Mouse (Mus musculus) testis, adult 2 months (tissue): ENCODE data around the gene Gm8994. TPM values are rescaled to one million over a fixed set of nuclear protein-coding genes. Genes with fewer than 3 reads are reported as not detected.
"Not testable (repeated sequence)": the region's sequence is repeated elsewhere in the genome, so short reads cannot be mapped to it uniquely, and the experiment has no call there.

Experiments
- H3K27ac ChIP-seq: fragments of 200-500 bp; 2 replicates; pipeline ENCODE4 v1.5.1; 2012; ENCODE audit warnings: low read depth, low read length; ENCODE audit not compliant: control insufficient read depth, insufficient read depth
- H3K27me3 ChIP-seq: fragments of 200-500 bp; 2 replicates; pipeline ENCODE4 v1.6.1; 2012; ENCODE audit warnings: mild to moderate bottlenecking, low read length, moderate library complexity; ENCODE audit not compliant: control insufficient read depth, insufficient read depth
- H3K36me3 ChIP-seq: fragments of 200-500 bp; 2 replicates; pipeline ENCODE4 v1.6.1; 2012; ENCODE audit warnings: mild to moderate bottlenecking, low read length; ENCODE audit not compliant: control insufficient read depth, insufficient read depth
- H3K4me1 ChIP-seq: fragments of 200-500 bp; 2 replicates; pipeline ENCODE4 v1.6.1; 2012; ENCODE audit warnings: low read length; ENCODE audit not compliant: control insufficient read depth, insufficient read depth
- H3K4me3 ChIP-seq: fragments of 200-500 bp; 2 replicates; pipeline ENCODE4 v1.5.1; 2012; ENCODE audit warnings: low read depth, mild to moderate bottlenecking, low read length, moderate library complexity, mixed read lengths; ENCODE audit not compliant: control insufficient read depth
- CTCF ChIP-seq: fragments of 200-500 bp; IDR thresholded peaks from 2 replicates; pipeline ENCODE4 v1.5.1; 2012; ENCODE audit warnings: low read depth, mild to moderate bottlenecking, inconsistent platforms, low read length, moderate library complexity; ENCODE audit not compliant: control insufficient read depth, insufficient read depth, insufficient replicate concordance
- POLR2A ChIP-seq: fragments of 200-500 bp; IDR thresholded peaks from 2 replicates; pipeline ENCODE4 v1.6.1; 2012; ENCODE audit warnings: low read depth, mild to moderate bottlenecking, inconsistent platforms, low read length, moderate library complexity; ENCODE audit not compliant: control insufficient read depth
- polyA plus RNA-seq: library from polyadenylated mRNA; depleted of rRNA; stranded (reverse); fragments of >200 nt; gene quantifications from 2 replicates; pipeline ENCODE4 v1.2.3, GENCODE M21; 2012

The Gm8994 gene
- polyA plus RNA-seq, 1 experiment, result not detected

DNA sequence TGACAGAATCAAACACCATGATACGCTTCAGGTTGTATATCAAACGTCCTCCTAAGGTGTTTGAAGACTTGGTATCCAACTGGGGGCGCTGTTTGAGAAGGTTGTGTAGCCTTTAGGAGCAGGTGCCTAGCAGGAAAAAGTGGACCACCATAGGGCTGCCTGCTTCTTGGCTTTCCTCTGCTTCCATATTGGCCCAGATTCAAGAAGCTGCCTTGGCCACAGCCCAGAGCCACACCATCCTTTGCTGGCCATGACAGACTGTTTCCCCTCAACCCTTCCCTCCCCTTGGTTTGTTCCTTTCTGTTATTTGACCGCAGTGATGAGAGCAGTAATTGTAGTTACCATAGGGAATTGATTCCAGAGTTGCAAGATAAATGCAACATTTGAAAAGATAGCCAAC is 31.5 kb upstream of the Gm8994 start:
- no peak overlapping the region for H3K27ac ChIP-seq
- no peaks in the 10 kb centered on the region for H3K4me1 ChIP-seq
- H3K27me3 ChIP-seq, result no peaks in the 10 kb centered on the region
- no peak overlapping the region for H3K4me3 ChIP-seq
- TF ChIP-seq POLR2A, result no peak
- no peak for TF ChIP-seq CTCF
- H3K36me3 ChIP-seq, result no peaks in the 10 kb centered on the region

DNA sequence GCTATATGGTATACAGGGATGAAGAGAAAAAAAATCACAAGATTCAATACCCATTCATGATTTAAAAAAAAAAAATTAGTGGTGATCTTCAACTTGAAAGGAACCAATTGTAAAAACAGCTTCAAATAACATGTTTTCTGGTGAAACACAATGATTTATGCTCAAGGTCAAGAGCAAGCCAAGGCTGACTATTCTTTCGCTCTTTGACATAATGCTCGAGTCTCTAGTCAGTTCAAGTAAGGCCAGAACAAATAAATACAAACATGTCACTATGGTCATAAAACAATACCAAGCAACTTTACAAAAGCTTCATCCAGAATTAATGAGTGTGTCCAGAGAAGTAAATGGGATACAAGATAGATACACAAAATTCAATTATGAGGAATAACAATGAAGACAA is 31.1 kb upstream of the Gm8994 start:
- Histone ChIP-seq H3K27me3 (no peaks in the 10 kb centered on the region), H3K4me3 (no peak overlapping the region), H3K27ac (no peak overlapping the region), H3K4me1 (no peaks in the 10 kb centered on the region), H3K36me3 (no peaks in the 10 kb centered on the region)
- no peak for TF ChIP-seq POLR2A
- no peak for TF ChIP-seq CTCF

DNA sequence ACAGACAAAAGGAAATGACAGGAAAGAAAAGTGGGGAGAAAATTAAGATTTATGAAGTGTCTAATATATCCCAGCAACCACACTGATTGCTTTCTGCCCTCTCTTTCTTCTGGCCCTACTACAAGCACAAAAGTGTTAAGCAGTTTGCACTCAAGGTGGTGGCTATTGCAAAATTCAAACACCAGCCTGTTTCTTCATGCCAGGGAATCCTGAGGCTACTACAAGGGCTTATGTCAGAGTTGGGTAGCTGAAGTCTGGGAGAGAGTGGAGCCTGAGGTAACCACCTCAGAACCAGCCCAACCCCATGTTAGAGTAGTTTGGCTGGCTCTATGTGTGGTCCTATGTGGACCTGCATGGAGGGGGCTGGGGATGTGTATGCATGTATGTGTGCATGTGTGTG is 23.8 kb upstream of the Gm8994 start:
- Histone ChIP-seq H3K27me3 (no peaks in the 10 kb centered on the region), H3K4me1 (no peaks in the 10 kb centered on the region)

DNA sequence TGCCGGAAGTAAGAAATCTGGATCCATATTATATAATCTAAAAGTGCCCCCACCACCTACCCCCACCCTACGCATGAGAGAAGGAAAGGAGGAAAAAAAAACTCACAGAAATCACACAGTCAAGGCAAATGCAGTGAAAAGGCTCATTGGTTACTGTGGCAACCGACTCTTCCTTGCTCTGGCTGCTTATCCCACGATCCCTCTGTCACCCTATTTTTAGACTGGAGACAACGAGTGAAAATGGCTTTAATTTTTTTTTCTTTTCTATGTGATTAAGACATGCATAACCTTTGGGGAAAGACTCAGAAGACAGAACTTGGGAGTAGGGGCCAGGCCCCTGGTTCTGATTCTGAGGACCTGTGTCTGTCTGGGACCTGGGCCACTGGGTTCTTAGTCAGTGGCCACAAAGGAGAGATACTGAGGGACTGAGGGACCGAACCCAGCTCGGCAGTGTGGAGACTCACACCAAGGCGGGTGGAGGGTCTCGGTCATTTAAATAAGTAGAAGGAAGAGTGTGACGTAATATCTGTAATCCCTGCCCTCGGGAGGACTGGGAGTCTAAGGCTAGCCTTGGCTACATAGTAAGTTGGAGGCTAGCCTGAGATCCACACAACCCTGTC is 22.9 kb upstream of the Gm8994 start:
- TF ChIP-seq CTCF (no peak), POLR2A (no peak)
- Histone ChIP-seq H3K36me3 (no peaks in the 10 kb centered on the region), H3K27me3 (no peaks in the 10 kb centered on the region), H3K27ac (no peak overlapping the region), H3K4me1 (no peaks in the 10 kb centered on the region), H3K4me3 (no peak overlapping the region)

More for the DNA sequence above, 23.8 kb upstream of the Gm8994 start:
- Histone ChIP-seq H3K4me3 (no peak overlapping the region), H3K27ac (no peak overlapping the region), H3K36me3 (no peaks in the 10 kb centered on the region)
- no peak for TF ChIP-seq POLR2A
- TF ChIP-seq CTCF, result no peak

DNA sequence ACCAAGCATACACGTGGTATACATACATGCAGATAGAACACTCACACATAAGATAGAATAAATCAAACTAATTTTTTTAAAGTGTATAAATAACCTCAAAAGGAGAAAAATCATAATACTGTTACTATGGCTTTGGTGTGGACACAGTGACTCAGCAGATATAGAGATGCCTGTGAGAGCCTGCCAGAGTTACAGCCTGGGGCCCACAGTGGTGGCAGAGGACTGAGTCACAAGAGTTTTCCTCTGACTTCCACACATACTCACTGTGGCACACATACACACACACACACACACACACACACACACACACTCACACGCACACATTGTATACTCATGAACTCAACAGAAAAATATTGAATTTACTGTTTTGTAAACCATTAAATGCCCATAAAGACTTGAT is 17.9 kb upstream of the Gm8994 start:
- H3K27ac ChIP-seq, result no peak overlapping the region
- TF ChIP-seq CTCF (no peak), POLR2A (no peak)
- no peaks in the 10 kb centered on the region for H3K4me1 ChIP-seq
- H3K27me3 ChIP-seq, result no peaks in the 10 kb centered on the region
- no peaks in the 10 kb centered on the region for H3K36me3 ChIP-seq
- no peak overlapping the region for H3K4me3 ChIP-seq

DNA sequence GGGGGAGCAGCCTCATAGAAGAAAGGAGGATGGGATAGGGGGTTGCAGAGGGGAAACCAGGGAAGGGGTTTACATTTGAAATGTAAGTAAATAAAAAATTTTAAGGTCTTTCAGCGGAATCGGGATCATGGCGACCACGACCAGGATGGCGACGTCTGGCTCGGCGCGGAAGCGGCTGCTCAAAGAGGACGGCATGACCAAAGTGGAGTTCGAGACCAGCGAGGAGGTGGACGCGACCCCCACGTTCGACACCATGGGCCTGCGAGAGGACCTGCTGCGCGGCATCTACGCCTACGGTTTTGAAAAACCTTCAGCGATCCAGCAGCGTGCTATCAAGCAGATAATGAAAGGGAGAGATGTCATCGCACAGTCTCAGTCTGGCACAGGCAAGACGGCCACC is 1.1 kb downstream of the Gm8994 start:
- not testable (repeated sequence) for H3K4me1 ChIP-seq, H3K27ac ChIP-seq, H3K36me3 ChIP-seq, H3K27me3 ChIP-seq
- peak overlapping the region; percentile 29 for H3K4me3 ChIP-seq

DNA sequence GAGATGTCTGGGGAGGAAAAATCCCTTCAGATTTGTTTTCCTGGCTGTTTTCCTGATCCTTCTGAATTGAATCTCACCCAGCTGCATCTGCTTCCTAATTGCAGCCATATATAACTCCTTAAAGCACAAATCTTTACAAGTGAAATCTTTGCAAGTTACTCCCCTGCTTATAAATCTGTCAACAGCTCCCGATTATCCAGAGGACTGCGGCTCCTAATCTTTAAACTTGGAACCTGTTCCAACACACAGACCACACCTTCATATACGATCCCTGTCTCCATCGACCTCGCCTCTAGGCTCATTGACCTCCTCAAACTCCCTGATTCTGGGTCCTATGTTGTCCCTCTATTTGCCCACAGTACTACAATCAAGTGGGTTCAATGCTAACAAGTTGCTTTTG is 13.3 kb downstream of the Gm8994 start:
- TF ChIP-seq POLR2A, result no peak
- no peak for TF ChIP-seq CTCF
- no peak overlapping the region for H3K27ac ChIP-seq
- H3K4me1 ChIP-seq, result no peaks in the 10 kb centered on the region
- no peak overlapping the region for H3K4me3 ChIP-seq
- no peaks in the 10 kb centered on the region for H3K36me3 ChIP-seq
- no peaks in the 10 kb centered on the region for H3K27me3 ChIP-seq

DNA sequence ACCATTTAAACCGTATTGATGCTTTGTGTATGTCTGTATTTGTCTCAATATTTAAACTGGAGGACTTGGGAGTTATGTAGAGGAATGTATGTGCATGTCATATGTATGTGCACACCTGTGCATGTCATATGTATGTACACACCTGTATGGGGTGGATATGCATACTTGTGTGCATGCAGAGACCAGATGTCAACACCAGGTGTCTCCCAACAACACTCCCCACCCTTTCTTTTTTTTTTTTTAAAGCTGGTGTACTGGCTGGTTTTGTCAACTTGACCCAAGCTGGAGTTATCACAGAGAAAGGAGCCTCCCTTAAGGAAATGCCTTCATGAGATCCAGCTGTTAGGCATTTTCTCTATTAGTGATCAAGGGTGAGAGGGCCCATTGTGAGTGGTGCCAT is 13.8 kb downstream of the Gm8994 start:
- Histone ChIP-seq H3K27me3 (no peaks in the 10 kb centered on the region), H3K36me3 (no peaks in the 10 kb centered on the region), H3K27ac (no peak overlapping the region), H3K4me1 (no peaks in the 10 kb centered on the region), H3K4me3 (no peak overlapping the region)
- no peak for TF ChIP-seq CTCF
- no peak for TF ChIP-seq POLR2A
